Mouse (Mus musculus): ENCODE data around the gene Rnf126.

Gene Rnf126

DNA sequence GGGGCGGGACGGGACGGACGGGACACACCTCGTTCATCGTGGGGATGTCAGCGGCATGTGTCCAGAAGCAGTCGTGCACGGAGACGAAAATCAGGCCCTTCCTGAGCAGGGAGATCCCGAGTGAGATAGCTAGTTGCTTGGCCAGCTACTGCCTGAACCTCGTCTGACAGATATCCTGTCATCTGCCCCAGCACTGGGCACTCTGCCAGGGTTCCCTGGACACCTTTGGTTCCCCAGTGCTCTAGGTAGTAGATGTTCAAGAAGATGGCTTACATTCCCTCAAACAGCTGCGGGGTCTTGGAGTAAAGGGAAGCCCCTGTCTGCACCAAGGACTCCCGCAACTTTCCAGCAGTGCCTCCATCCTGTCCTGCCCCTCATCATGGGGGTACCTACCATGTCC, 30.0 kb downstream of the Rnf126 start:
- CTCF ChIA-PET, result interaction anchor here in 3 of 4 experiments (0.7 to 1.1 kb wide), 7 partner anchors 8 to 43 kb away, joined by 3 to 5 read pairs (median 4); partner anchors contain the start of gene Bsg (in 1 of the 3)

DNA sequence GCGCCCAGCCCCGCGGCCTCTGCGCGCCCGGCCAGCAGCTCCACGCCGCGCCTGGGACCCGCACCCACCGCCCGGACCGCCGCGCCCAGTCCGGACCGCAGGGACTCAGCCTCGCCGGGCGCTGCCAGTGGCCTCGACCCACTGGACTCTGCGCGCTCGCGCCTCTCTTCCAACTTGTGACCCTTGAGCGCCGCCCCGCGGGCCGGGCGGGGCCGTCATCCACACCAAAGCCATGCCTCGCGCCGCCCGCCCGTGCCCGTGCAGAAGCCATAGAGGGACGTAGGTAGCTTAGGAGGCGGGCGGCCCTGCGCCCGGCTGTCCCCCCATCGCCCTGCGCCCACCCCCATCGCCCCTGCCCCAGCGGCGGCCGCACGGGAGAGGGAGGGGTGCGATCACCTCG, 31.4 kb downstream of the Rnf126 start:
- ChIA-PET CTCF (interaction anchor here in 3 of 4 experiments (0.6 to 2.1 kb wide), 10 partner anchors 18 to 132 kb away, joined by 3 to 8 read pairs (median 4); partner anchors contain the start of genes Bsg (in 1 of the 3) and Misp (in 1 of the 3)), POLR2A (interaction anchor here (0.5 to 3.1 kb wide), 22 partner anchors 9 to 1242 kb away, joined by 3 to 16 read pairs (median 3); partner anchors contain the start of genes Bsg (in 3 of the 4), Polrmt (in 2 of the 4), Gzmm (in 1 of the 4) and Ptbp1 (in 1 of the 4))

More for the DNA sequence above, 30.0 kb downstream of the Rnf126 start:
- POLR2A ChIA-PET, result interaction anchor here in 2 of 4 experiments (0.6 to 1.4 kb wide), 6 partner anchors 12 to 117 kb away, joined by 3 to 6 read pairs (median 3); partner anchors contain the start of gene Ptbp1 (in 1 of the 2)

DNA sequence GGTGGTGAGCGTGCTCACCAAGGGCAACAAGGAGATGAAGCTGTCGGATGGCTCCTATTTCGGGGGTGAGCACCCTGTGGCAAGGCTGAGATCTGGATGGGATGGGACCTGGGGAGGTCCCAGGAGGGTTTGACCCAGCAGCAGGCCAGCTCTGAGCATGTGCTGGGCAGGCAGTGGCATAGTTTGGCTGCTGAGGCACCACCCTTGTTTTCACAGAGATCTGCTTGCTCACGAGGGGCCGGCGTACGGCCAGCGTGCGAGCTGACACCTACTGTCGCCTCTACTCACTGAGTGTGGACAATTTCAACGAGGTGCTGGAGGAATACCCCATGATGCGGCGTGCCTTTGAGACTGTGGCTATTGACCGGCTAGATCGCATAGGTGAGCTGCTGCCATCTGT, 32.9 kb downstream of the Rnf126 start:
- CTCF ChIA-PET, result interaction anchor here in 3 of 4 experiments (0.5 to 1.9 kb wide), 17 partner anchors 8 to 562 kb away, joined by 3 to 8 read pairs (median 3); partner anchors contain the start of genes Polrmt (in 2 of the 3) and Apc2 (in 1 of the 3)
- POLR2A ChIA-PET, result interaction anchor here in 3 of 4 experiments (0.6 to 3.1 kb wide), 11 partner anchors 9 to 657 kb away, joined by 3 to 16 read pairs (median 3); partner anchors contain the start of gene Polrmt (in 1 of the 3)

DNA sequence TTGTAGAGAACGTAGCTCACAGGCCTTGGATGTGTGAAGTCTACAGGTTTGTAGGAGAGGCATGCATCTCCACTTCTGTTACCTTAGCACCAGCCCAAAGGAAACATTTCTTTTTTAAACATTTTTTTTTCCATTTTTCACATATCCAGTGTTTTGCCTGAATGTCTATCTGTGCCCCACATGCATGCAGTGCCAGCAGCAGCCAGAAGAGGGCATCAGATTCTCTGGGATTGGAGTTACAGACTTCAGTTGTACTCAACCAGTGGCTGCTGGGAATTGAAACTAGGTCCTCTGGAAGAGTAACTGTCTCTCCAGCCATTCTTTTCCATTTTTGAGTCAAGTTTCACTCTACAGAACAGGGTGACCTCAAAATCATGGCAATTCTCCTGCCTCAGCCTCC, 34.3 kb downstream of the Rnf126 start:
- ChIA-PET CTCF (interaction anchor here (0.9 to 1.9 kb wide), 8 partner anchors 9 to 86 kb away, joined by 4 to 8 read pairs (median 6); partner anchors contain the start of gene Polrmt (in 2 of the 4)), POLR2A (interaction anchor here in 2 of 4 experiments (0.5 to 3.1 kb wide), 10 partner anchors 11 to 210 kb away, joined by 3 to 16 read pairs (median 3); partner anchors contain the start of gene Polrmt (in 1 of the 2))

DNA sequence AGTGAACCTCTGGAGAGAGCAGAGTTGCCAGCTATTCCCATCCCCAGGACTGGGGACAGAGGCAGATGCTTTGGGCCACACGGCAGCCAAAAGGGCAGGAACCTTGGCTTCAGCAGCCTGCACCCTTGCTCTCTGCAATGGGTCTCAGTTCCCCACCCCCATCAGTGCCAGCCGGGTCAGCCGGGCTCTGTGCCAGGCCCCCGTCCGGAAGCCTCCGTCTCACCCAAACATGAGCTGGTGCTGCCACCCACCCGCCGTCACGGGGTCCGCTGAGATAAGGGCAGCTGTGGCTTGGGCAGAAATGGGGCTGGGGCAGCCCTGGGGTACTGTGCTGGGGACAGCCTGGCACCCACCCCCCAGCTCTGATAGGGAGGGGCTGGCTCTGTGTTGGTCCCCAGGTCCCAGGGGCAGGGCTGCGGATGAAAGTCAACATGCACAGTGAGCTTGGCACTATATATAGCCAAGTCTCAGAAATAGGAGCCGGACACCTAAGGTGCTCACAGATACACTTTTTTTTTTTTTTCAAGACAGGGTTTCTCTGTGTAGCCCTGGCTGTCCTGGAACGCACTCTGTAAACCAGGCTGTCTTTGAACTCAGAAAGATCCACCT, 37.3 kb downstream of the Rnf126 start:
- POLR2A ChIA-PET, result interaction anchor here (0.5 to 3.6 kb wide), 19 partner anchors 9 to 243 kb away, joined by 3 to 14 read pairs (median 3); partner anchors contain the start of genes Bsg (in 2 of the 4), Cdc34 (in 2 of the 4), Hcn2 (in 1 of the 4) and Madcam1 (in 1 of the 4)
- CTCF ChIA-PET, result interaction anchor here (0.5 to 2.5 kb wide), 12 partner anchors 10 to 60 kb away, joined by 3 to 11 read pairs (median 4); partner anchors contain the start of genes Bsg (in 1 of the 4) and Hcn2 (in 1 of the 4)

DNA sequence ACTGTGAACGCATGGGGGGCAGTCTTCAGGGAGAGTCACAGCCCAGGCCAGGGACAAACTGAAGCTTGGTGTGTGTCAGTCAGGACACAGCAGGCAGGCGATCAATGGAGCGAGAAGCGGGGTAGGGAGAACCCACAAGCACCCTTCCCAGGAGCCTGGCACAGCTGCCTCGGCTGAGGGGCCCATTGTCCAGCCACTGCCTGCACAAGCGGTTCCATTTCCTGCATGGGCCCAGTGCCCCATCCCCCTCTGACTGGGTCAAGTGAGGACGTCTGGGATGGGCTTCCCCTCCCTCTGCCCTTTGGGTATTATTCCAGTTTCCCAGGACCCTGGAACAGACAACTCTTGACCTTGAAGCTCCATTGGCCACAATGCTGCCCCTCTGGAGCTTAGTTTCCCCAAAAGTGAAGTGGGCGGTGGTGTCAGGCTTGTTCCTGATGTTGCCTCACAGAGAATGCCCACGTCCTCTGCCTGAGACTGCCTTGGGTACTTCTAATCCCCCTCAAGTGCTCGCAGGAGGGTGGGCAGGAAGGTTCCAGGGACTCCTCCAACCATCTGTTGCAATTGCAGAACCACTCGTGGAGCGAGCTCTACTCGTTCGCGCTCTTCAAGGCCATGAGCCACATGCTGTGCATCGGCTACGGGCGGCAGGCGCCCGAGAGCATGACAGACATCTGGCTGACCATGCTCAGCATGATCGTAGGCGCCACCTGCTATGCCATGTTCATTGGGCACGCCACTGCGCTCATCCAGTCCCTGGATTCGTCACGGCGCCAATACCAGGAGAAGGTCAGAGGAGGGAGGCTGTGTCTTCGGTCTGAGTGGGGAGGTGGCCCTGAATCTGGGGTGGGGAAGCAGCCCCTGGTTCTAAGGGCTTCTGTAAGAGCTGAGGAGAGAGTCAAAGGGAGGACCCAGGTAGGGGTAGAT, 38.2 kb downstream of the Rnf126 start:
- POLR2A ChIA-PET, result interaction anchor here (0.7 to 3.6 kb wide), 20 partner anchors 9 to 125 kb away, joined by 3 to 14 read pairs (median 4); partner anchors contain the start of genes Bsg (in 2 of the 4), Cdc34 (in 1 of the 4), Hcn2 (in 1 of the 4) and Madcam1 (in 1 of the 4)
- CTCF ChIA-PET, result interaction anchor here (0.5 to 2.5 kb wide), 10 partner anchors 11 to 60 kb away, joined by 3 to 11 read pairs (median 4); partner anchors contain the start of genes Bsg (in 1 of the 4), Hcn2 (in 1 of the 4) and Polrmt (in 1 of the 4)

DNA sequence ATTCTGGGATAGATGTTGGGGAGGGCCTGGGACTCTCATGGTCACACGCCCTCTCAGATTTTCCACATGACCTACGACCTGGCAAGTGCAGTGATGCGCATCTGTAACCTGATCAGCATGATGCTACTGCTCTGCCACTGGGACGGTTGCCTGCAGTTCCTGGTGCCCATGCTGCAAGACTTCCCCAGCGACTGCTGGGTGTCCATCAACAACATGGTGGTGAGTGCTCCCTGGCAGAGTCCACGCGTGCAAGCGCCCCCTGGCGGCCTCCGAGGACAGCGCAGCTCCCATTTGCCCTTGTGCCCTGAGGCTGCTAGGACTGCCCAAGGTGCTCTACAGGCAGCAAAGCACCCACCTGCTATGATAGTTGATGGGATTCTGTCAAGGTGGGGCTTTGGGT, 40.7 kb downstream of the Rnf126 start:
- ChIA-PET POLR2A (interaction anchor here in 3 of 4 experiments (0.8 to 2.1 kb wide), 5 partner anchors 8 to 27 kb away, joined by 3 to 10 read pairs (median 4); partner anchors contain the start of gene Bsg (in 1 of the 3)), CTCF (interaction anchor here (0.6 to 2.0 kb wide), 16 partner anchors 8 to 131 kb away, joined by 3 to 12 read pairs (median 3); partner anchors contain the start of gene Bsg (in 1 of the 4))

DNA sequence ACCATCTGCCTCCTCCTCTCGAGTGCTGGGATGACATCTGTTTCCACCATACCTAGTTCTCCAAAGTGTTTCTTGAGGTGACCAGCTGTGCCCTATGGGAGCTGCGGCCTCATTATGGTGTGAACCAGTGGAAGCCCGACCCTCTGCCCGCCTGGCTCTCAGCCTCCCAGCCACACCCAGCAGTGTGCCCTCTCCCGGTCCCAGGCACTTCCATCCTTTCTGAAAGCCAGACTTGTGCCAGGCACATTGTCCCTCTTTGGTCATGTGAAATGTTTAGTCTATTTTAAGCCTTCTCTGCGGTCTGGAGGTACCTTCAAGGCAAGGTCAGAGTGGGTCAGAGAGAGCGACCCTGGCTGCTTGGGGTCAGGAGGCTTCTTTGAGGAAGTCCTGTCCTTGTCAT, 43.1 kb downstream of the Rnf126 start:
- CTCF ChIA-PET, result interaction anchor here in 2 of 4 experiments (0.5 to 1.1 kb wide), 2 partner anchors 11 to 488 kb away, joined by 3 read pairs; no protein-coding TSS in a partner anchor
- POLR2A ChIA-PET, result interaction anchor here in 1 of 4 experiments (1.1 to 1.3 kb wide), 2 partner anchors 10 to 13 kb away, joined by 3 to 4 read pairs; no protein-coding TSS in a partner anchor

DNA sequence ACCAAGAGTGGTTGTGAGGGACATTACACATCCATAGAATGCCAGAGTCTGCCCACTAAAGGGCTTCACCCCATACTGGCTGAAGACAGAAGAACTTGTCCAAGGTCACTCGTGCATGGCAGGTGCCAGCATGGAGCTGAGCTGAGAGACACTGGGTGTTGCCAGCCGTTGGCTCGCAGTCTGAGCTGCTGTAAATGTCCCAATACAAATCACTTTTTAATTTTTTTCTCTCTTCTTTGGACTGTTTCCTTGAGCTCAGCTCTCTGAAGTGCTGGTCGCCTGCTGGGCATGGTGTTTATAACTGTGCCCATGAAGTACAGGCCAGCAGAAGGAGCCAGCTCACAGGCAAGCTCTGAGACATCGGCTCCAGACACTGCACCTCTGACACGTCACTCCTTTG, 43.7 kb downstream of the Rnf126 start:
- CTCF ChIA-PET, result interaction anchor here in 3 of 4 experiments (0.5 to 1.6 kb wide), 4 partner anchors 11 to 489 kb away, joined by 3 to 5 read pairs (median 3); no protein-coding TSS in a partner anchor
- POLR2A ChIA-PET, result interaction anchor here in 2 of 4 experiments (0.8 to 1.1 kb wide), 3 partner anchors 9 to 131 kb away, joined by 3 to 4 read pairs (median 3); partner anchors contain the start of gene Ptbp1 (in 1 of the 2)

DNA sequence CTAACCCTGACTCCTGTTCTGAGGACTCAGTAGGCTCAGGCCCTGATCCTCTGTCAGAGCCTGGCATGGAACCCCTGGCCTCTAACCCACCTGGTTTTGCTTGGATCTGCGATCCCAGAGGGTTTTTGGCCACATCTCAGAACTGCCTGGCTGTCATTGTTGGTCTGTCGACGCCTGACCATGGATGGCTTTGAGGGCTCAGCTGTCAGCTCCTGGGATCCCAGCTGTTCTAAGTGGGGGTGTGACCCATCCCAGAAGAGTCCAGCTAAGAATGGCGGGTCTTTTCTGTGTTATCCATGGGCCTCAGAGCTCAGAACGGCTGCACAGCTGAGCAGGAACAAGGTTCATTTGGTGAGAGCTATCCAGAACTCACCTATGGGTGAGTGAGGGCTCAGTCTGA, 45.7 kb downstream of the Rnf126 start:
- POLR2A ChIA-PET, result interaction anchor here in 2 of 4 experiments (1.0 to 2.1 kb wide), 3 partner anchors 12 to 133 kb away, joined by 3 to 6 read pairs (median 5); partner anchors contain the start of genes Bsg (in 1 of the 2) and Ptbp1 (in 1 of the 2)
- CTCF ChIA-PET, result interaction anchor here in 3 of 4 experiments (0.5 to 1.3 kb wide), 3 partner anchors 9 to 80 kb away, joined by 3 to 4 read pairs (median 4); no protein-coding TSS in a partner anchor

DNA sequence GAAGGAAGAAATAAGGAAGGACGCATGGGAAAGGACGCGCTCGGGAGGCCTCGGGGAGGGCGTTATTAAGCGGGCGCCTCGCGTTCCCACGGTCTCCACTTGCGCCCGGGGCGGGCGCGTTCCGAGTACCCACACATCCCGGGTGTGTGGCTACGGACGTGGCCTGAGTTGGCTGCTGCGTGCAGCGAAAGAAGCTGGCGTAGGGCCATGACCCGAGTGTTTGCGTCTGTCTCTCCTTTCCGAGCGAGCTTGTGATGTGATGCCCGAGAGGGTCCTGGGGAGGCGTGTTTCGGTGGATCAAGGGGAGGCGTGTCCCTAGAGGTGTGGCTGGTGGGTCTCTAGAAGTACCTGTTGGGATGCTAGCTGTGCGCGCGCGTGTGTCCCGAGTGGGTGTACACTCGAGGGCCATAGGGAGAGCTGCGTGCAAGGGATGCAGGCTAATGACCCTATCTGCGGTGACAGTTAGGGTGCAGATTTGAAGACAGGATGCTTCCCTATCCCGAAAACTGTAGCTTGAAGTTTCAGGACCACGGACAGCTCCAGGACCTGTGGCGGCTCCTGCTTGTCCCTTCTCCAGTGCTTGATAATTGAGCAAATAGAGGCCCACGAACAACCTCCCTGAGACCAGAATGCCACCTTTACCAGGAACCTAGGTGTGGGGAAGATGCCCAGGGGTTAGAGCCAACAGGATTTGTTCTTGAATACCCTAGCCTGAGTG, 49.0 kb downstream of the Rnf126 start:
- ChIA-PET POLR2A (interaction anchor here in 3 of 4 experiments (0.5 to 2.8 kb wide), 36 partner anchors 8 to 450 kb away, joined by 3 to 21 read pairs (median 5); partner anchors contain the start of genes Bsg (in 3 of the 3), Polrmt (in 2 of the 3), Ptbp1 (in 2 of the 3) and Cdc34 (in 1 of the 3)), CTCF (interaction anchor here (0.6 to 2.2 kb wide), 21 partner anchors 8 to 209 kb away, joined by 3 to 14 read pairs (median 5); partner anchors contain the start of genes Arid3a (in 1 of the 4) and Bsg (in 1 of the 4))

DNA sequence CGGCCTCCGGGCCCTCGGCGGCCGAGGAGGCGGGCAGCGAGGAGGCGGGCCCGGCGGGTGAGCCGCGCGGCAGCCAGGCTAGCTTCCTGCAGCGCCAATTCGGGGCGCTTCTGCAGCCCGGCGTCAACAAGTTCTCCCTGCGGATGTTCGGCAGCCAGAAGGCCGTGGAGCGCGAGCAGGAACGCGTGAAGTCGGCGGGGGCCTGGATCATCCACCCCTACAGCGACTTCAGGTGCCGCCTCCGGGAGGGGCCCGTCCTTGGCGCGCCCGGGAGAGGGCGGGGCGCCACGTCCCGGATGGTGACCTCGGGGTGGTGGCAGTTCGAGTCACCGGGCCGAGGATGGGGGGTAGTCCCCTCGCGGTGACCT, 49.8 kb downstream of the Rnf126 start:
- CTCF ChIA-PET, result interaction anchor here in 1 of 4 experiments (1.8 to 2.2 kb wide), 3 partner anchors 8 to 21 kb away, joined by 5 to 12 read pairs (median 6); no protein-coding TSS in a partner anchor
- POLR2A ChIA-PET, result interaction anchor here in 3 of 4 experiments (1.0 to 2.4 kb wide), 3 partner anchors 12 to 13 kb away, joined by 3 to 14 read pairs (median 8); partner anchors contain the start of gene Bsg (in 2 of the 3)

DNA sequence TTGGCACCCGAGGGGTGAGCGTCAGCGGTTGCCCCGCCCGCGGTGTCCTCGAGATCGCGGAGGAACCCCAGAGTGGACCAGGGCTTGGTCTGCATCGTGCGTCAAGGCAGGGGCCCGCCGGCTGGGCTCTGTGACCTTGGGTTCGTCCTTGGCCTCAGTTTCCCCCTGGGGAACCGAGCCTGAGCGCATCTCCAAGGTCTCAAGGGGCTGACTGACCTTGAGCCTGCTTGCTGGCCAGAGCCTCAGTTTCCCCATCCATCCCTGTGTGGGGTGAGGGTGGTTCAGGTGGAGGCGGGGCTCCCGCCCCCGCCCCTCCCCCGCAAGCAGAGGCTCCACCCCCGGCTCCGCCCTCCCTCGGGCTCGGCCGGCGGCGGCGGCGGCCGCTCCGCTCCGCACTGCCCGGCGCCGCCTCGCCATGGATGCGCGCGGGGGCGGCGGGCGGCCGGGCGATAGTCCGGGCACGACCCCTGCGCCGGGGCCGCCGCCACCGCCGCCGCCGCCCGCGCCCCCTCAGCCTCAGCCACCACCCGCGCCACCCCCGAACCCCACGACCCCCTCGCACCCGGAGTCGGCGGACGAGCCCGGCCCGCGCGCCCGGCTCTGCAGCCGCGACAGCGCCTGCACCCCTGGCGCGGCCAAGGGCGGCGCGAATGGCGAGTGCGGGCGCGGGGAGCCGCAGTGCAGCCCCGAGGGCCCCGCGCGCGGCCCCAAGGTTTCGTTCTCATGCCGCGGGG, 50.3 kb downstream of the Rnf126 start, which contains the start of gene Hcn2:
Gene Hcn2, plus strand, starts transcription at position 381 of the 734 bp plus-strand sequence.
- POLR2A ChIA-PET, result interaction anchor here in 2 of 4 experiments (1.0 to 2.4 kb wide), 2 partner anchors 12 to 13 kb away, joined by 3 to 14 read pairs; partner anchors contain the start of gene Bsg (in 1 of the 2)
- CTCF ChIA-PET, result interaction anchor here in 1 of 4 experiments (1.8 to 2.2 kb wide), 3 partner anchors 8 to 21 kb away, joined by 5 to 12 read pairs (median 6); no protein-coding TSS in a partner anchor

DNA sequence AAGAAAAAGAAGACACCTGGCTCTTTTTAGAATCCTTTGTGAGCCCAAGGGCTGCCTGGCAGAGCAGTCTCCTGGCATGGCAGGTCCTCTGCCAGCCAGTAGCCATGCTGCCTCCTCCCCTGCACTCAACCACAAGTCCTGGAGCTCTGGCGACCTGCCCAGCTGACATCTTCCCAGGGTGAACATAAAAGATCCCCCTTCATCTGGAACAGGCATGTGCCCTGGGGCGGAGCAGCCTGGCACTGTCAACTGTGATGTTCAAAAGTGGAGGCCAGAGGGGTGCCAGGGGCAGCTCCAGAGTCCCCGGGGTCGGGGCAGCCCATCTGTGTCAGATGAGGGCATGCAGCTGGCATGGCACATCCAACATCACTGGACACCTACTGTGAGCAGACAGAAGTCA, 51.8 kb downstream of the Rnf126 start:
- ChIA-PET POLR2A (interaction anchor here in 3 of 4 experiments (0.9 to 3.2 kb wide), 19 partner anchors 9 to 145 kb away, joined by 3 to 25 read pairs (median 6); partner anchors contain the start of genes Bsg (in 2 of the 3), Gzmm (in 1 of the 3) and Polrmt (in 1 of the 3)), CTCF (interaction anchor here in 3 of 4 experiments (0.6 to 1.6 kb wide), 7 partner anchors 11 to 81 kb away, joined by 3 to 5 read pairs (median 4); partner anchors contain the start of gene Bsg (in 3 of the 3))

DNA sequence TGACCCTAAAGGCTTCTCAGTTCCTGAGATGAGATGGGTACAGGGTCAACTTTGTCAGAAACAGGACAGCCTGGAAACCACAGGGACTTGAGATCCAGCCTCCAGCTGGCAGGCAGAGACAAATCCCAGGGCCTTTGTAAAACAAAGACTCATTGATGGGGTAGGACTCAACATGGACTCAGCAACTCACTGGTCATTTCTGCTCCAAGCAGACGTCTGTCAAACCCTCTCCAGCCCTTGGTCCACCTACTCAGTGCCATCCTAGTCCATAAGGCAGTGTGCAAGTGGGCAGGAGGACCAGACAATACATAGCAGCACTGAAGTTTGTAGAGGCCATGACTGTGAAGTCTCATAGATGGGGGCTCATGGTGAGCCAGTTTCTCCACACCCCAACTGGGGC, 53.6 kb downstream of the Rnf126 start:
- ChIA-PET CTCF (no interaction called here), POLR2A (interaction anchor here in 3 of 4 experiments (0.6 to 3.2 kb wide), 7 partner anchors 8 to 147 kb away, joined by 3 to 20 read pairs (median 7); partner anchors contain the start of genes Bsg (in 1 of the 3) and Gzmm (in 1 of the 3))

All from embryonic stem cell, embryonic (primary cell).